Mouse (Mus musculus) lung, embryonic 16.5 days (tissue): ENCODE data around the gene Hivep3. TPM values are rescaled to one million over a fixed set of nuclear protein-coding genes. Genes with fewer than 3 reads are reported as not detected.

Experiments used
- ATAC-seq: fragments of 200-750 bp; cut with Nextera tagmentation; 2 replicates; pipeline ENCODE4 v1.8.0; 2017; ENCODE audit warnings: low read depth, mild to moderate bottlenecking, moderate library complexity
- H3K27ac ChIP-seq: fragments of 300-500 bp; sonication (generic); 2 replicates; pipeline ENCODE4 v1.5.1; 2014; ENCODE audit warnings: mild to moderate bottlenecking, control low read depth, low read length
- H3K27me3 ChIP-seq: fragments of 300-500 bp; sonication (generic); 2 replicates; pipeline ENCODE4 v1.6.1; 2014; ENCODE audit warnings: low read depth, low read length, mixed read lengths; ENCODE audit not compliant: control insufficient read depth, insufficient read depth
- H3K36me3 ChIP-seq: fragments of 300-500 bp; sonication (generic); 2 replicates; pipeline ENCODE4 v1.6.1; 2014; ENCODE audit warnings: low read length; ENCODE audit not compliant: control insufficient read depth, insufficient read depth
- H3K4me1 ChIP-seq: fragments of 300-500 bp; sonication (generic); replicated peaks from 2 replicates; pipeline ENCODE4 v1.6.1; 2014; ENCODE audit warnings: low read length, mixed read lengths; ENCODE audit not compliant: control insufficient read depth, insufficient read depth
- H3K4me2 ChIP-seq: fragments of 300-500 bp; sonication (generic); 2 replicates; pipeline ENCODE4 v1.6.1; 2014; ENCODE audit warnings: low read depth, low read length, control low read depth
- H3K4me3 ChIP-seq: fragments of 300-500 bp; sonication (generic); 2 replicates; pipeline ENCODE4 v1.5.1; 2014; ENCODE audit warnings: mild to moderate bottlenecking, low read length, control low read depth
- H3K9ac ChIP-seq: fragments of 300-500 bp; sonication (generic); 2 replicates; pipeline ENCODE4 v1.6.1; 2014; ENCODE audit warnings: low read length, control low read depth
- H3K9me3 ChIP-seq: fragments of 300-500 bp; sonication (generic); 2 replicates; pipeline ENCODE4 v1.6.1; 2016; ENCODE audit warnings: low read length; ENCODE audit not compliant: control insufficient read depth
- WGBS: fragments of 180-500 bp; shearing (Covaris S2); extraction: QIAGEN DNeasy Blood & Tissue Kit; methylation state at CpG from one replicate; pipeline ENCODE4 v1.1.7; 2014; 5-methylcytosine and 5-hydroxymethylcytosine counted together
- polyA plus RNA-seq: library from polyadenylated mRNA; unstranded; fragments of >200 nt; fragmentation: Nextera tagmentation; extraction: Ambion mirVana; gene quantifications from 2 replicates; pipeline ENCODE4 v1.2.1, GENCODE M21; 2015

Gene Hivep3
- polyA plus RNA-seq, 1 experiment from 2014 or later = 30.3 TPM

GRCm38 (mm10) chr4:120150345-120150920 is 416.8 kb downstream of the Hivep3 start:
- WGBS = 51% methylated on average over 6 of the region's 6 CpGs
- Histone ChIP-seq H3K4me3 (no peak overlapping the region), H3K4me1 (peaks cover 22% of the 10 kb centered on the region), H3K4me2 (no peak overlapping the region), H3K36me3 (no peaks in the 10 kb centered on the region), H3K27ac (no peak overlapping the region), H3K27me3 (no peaks in the 10 kb centered on the region), H3K9ac (no peak overlapping the region), H3K9me3 (no peaks in the 10 kb centered on the region)
- ATAC-seq = no peak

- Histone ChIP-seq H3K27me3 (no peaks in the 10 kb centered on the region), H3K4me3 (no peak overlapping the region), H3K9me3 (no peaks in the 10 kb centered on the region), H3K4me2 (no peak overlapping the region), H3K27ac (no peak overlapping the region), H3K4me1 (peaks cover 14% of the 10 kb centered on the region), H3K9ac (no peak overlapping the region), H3K36me3 (no peaks in the 10 kb centered on the region)
- ATAC-seq = no peak
- WGBS = 75% methylated on average over 6 of the region's 6 CpGs
These were observed 418.3 kb downstream of the Hivep3 start for GRCm38 (mm10) chr4:120151906-120152305.

GRCm38 (mm10) chr4:120152648-120153047 is 419.1 kb downstream of the Hivep3 start:
- ATAC-seq = no peak
- no peaks in the 10 kb centered on the region for H3K9me3 ChIP-seq
- no peak overlapping the region for H3K9ac ChIP-seq
- no peak overlapping the region for H3K27ac ChIP-seq
- no peaks in the 10 kb centered on the region for H3K27me3 ChIP-seq
- H3K4me1 ChIP-seq = peaks cover 14% of the 10 kb centered on the region
- no peaks in the 10 kb centered on the region for H3K36me3 ChIP-seq
- H3K4me2 ChIP-seq = no peak overlapping the region
- no peak overlapping the region for H3K4me3 ChIP-seq
- WGBS = 52% methylated on average over 4 of the region's 4 CpGs

GRCm38 (mm10) chr4:120153736-120154135 is 420.2 kb downstream of the Hivep3 start:
- ATAC-seq = no peak
- 74% methylated on average over 3 of the region's 3 CpGs for WGBS
- H3K9ac ChIP-seq = no peak overlapping the region
- no peaks in the 10 kb centered on the region for H3K36me3 ChIP-seq
- H3K27me3 ChIP-seq = no peaks in the 10 kb centered on the region
- H3K4me3 ChIP-seq = no peak overlapping the region
- H3K4me1 ChIP-seq = peaks cover 8% of the 10 kb centered on the region
- H3K4me2 ChIP-seq = no peak overlapping the region
- H3K9me3 ChIP-seq = no peaks in the 10 kb centered on the region
- no peak overlapping the region for H3K27ac ChIP-seq

- Histone ChIP-seq H3K9ac (no peak overlapping the region), H3K4me3 (no peak overlapping the region), H3K27me3 (no peaks in the 10 kb centered on the region), H3K27ac (no peak overlapping the region), H3K4me1 (peaks cover 24% of the 10 kb centered on the region), H3K9me3 (no peaks in the 10 kb centered on the region), H3K4me2 (no peak overlapping the region), H3K36me3 (no peaks in the 10 kb centered on the region)
- 49% methylated on average over 5 of the region's 5 CpGs for WGBS
- no peak for ATAC-seq
These were observed 425.2 kb downstream of the Hivep3 start for GRCm38 (mm10) chr4:120158714-120159310.

GRCm38 (mm10) chr4:120161166-120161949 is 427.8 kb downstream of the Hivep3 start, which contains the start of gene Edn2:
Gene Edn2 (plus strand): TSS chr4:120161206.
- Histone ChIP-seq H3K27me3 (no peaks in the 10 kb centered on the region), H3K36me3 (no peaks in the 10 kb centered on the region), H3K4me1 (peaks cover 24% of the 10 kb centered on the region), H3K9me3 (no peaks in the 10 kb centered on the region), H3K4me2 (peak within 1 kb of the TSS; percentile 30), H3K4me3 (no peak within 1 kb of the TSS), H3K27ac (peak within 1 kb of the TSS; percentile 42; the same call in 1 of the 2 replicates), H3K9ac (0 out of 2 replicates have a peak within 1 kb of the TSS, but pooled peaks have one; percentile 16)
- ATAC-seq = peak; percentile 89
- 34% methylated on average over 28 of the region's 29 CpGs for WGBS

GRCm38 (mm10) chr4:120162586-120162985 is 429.0 kb downstream of the Hivep3 start:
- Histone ChIP-seq H3K27me3 (no peaks in the 10 kb centered on the region), H3K27ac (no peak overlapping the region), H3K9me3 (no peaks in the 10 kb centered on the region), H3K4me3 (no peak overlapping the region), H3K4me2 (no peak overlapping the region), H3K4me1 (peaks cover 24% of the 10 kb centered on the region), H3K9ac (no peak overlapping the region), H3K36me3 (no peaks in the 10 kb centered on the region)
- WGBS = 67% methylated on average over 8 of the region's 8 CpGs
- no peak for ATAC-seq

GRCm38 (mm10) chr4:120163242-120163641 is 429.7 kb downstream of the Hivep3 start:
- ATAC-seq = peak; percentile 39
- Histone ChIP-seq H3K4me3 (no peak overlapping the region), H3K9me3 (no peaks in the 10 kb centered on the region), H3K27me3 (no peaks in the 10 kb centered on the region), H3K4me2 (no peak overlapping the region), H3K27ac (no peak overlapping the region), H3K36me3 (no peaks in the 10 kb centered on the region), H3K9ac (no peak overlapping the region), H3K4me1 (peaks cover 24% of the 10 kb centered on the region)
- WGBS = 14% methylated on average over 11 of the region's 11 CpGs

GRCm38 (mm10) chr4:120164316-120164715 is 430.7 kb downstream of the Hivep3 start:
- no peak for ATAC-seq
- H3K9ac ChIP-seq = no peak overlapping the region

More at GRCm38 (mm10) chr4:120164316-120164715, 430.7 kb downstream of the Hivep3 start:
- Histone ChIP-seq H3K4me3 (no peak overlapping the region), H3K36me3 (no peaks in the 10 kb centered on the region), H3K9me3 (no peaks in the 10 kb centered on the region), H3K4me2 (no peak overlapping the region), H3K27me3 (no peaks in the 10 kb centered on the region), H3K4me1 (peaks cover 24% of the 10 kb centered on the region), H3K27ac (no peak overlapping the region)
- WGBS = 80% methylated on average over 5 of the region's 5 CpGs
